Mouse (Mus musculus): ENCODE data around the gene Olfr1418. TPM values are rescaled to one million over a fixed set of nuclear protein-coding genes. Genes with fewer than 3 reads are reported as not detected.
"Not testable (repeated sequence)": the region's sequence is repeated elsewhere in the genome, so short reads cannot be mapped to it uniquely, and the experiment has no call there.

Olfr1418 gene
- total RNA-seq (2014; rRNA removed) (not detected in 2 replicates), polyA plus RNA-seq (2015; fragmentation: Nextera tagmentation; extraction: Ambion mirVana) (not detected in 2 replicates)

DNA sequence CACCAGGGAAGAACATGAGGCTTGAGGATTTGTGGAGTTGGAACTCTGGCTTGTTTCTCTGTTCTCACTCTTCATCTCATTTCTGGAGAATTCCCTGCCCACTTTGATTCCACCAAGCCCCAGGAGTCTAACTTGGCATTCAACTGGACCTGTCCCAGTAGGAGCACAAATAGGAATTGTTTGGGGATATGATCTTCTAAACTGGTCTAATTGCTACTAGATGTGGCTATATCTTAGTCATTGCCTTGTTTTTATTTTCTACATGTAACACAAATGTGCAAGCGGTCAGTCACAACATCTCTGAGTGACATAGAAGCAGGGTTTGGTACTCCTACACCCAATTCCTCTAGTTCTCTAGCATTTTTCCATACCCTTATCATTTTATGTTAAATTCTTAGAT lies at the start of gene Olfr1418:
Gene Olfr1418 (minus strand): TSS at position 101 of the 400 bp plus-strand sequence.
- H3K4me1 ChIP-seq (ENCODE audit: insufficient read depth, low read length): no peaks in the 10 kb centered on the region
- no peak within 1 kb of the TSS for H3K9ac ChIP-seq (replicated peaks; ENCODE audit: low read length, poor library complexity, severe bottlenecking)
- ATAC-seq (ENCODE audit: low FRiP score) (no peak), DNase-seq (ENCODE audit: low spot score) (no peak)
- TF ChIP-seq CTCF (IDR thresholded peaks at IDR 0.05): no peak
- no peaks in the 10 kb centered on the region for H3K9me3 ChIP-seq (ENCODE audit: low read length)
- H3K4me2 ChIP-seq (ENCODE audit: low read depth, low read length, poor library complexity, severe bottlenecking): no peak within 1 kb of the TSS
- WGBS: 94% methylated on average over 1 of the region's 1 CpGs
- no peaks in the 10 kb centered on the region for H3K27me3 ChIP-seq (ENCODE audit: insufficient read depth, low read length)
- H3K4me3 ChIP-seq (ENCODE audit: low read depth, low read length): no peak within 1 kb of the TSS
- no peaks in the 10 kb centered on the region for H3K36me3 ChIP-seq (ENCODE audit: insufficient read depth, low read length)
- no peak within 1 kb of the TSS for H3K27ac ChIP-seq (ENCODE audit: low read depth, low read length)

DNA sequence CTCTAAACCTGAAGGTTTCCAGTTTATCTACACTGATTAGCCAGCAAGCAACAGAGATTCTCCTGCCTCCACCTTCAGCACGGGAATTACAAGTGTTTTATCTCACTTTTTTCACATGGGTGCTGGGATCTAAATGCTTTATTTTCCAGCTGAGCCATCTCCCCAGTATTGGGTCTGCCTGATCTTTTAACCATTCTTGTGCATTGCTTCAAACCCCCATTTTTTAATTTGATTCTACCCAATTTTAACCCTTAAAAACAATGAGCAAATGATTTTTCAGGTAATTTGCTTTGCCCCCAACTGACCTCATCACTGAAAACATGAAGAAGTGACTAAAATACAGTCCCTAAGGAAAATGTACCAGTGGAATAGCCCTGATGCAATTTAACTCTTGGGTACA lies 25.4 kb upstream of the Olfr1418 start, which contains the start of gene Olfr1420:
Gene Olfr1420 (plus strand): TSS at position 301 of the 400 bp plus-strand sequence.
- no peak for ATAC-seq (ENCODE audit: low FRiP score)
- H3K9ac ChIP-seq (replicated peaks; ENCODE audit: low read length, poor library complexity, severe bottlenecking): no peak within 1 kb of the TSS

DNA sequence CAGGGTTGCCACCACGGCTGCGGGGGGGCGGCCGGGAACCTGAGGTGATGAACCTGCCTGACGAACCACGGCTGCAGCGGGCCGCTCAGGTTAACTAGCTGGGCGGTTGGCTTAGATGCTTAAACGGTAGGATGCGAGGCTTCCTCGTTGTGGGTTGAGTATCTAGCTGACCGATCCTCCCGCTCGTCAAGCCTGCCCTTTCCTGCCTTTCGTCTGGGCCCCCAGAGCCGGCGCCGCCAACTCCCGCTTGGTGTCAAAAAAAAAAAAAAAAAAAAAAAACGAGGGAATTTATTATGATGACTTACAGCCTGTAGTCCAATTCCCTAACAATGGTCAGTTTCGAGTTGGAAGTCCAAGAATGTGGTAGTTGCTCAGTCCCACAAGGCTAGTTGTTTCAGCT lies 17.5 kb upstream of the Olfr1418 start:
- not testable (repeated sequence) for H3K27me3 ChIP-seq (ENCODE audit: insufficient read depth, low read length); H3K27ac ChIP-seq (ENCODE audit: low read depth, low read length); H3K9me3 ChIP-seq (ENCODE audit: low read length); H3K4me2 ChIP-seq (ENCODE audit: low read depth, low read length, poor library complexity, severe bottlenecking); DNase-seq (ENCODE audit: low spot score); H3K9ac ChIP-seq (replicated peaks; ENCODE audit: low read length, poor library complexity, severe bottlenecking); H3K4me3 ChIP-seq (ENCODE audit: low read depth, low read length); H3K36me3 ChIP-seq (ENCODE audit: insufficient read depth, low read length); H3K4me1 ChIP-seq (ENCODE audit: insufficient read depth, low read length); ATAC-seq (ENCODE audit: low FRiP score)
- 67% methylated on average over 22 of the region's 22 CpGs for WGBS

More for the DNA sequence above, 25.4 kb upstream of the Olfr1418 start, which contains the start of gene Olfr1420:
- H3K27ac ChIP-seq (ENCODE audit: low read depth, low read length): no peak within 1 kb of the TSS
- DNase-seq (ENCODE audit: low spot score): no peak
- H3K9me3 ChIP-seq (ENCODE audit: low read length): no peaks in the 10 kb centered on the region
- no peak within 1 kb of the TSS for H3K4me2 ChIP-seq (ENCODE audit: low read depth, low read length, poor library complexity, severe bottlenecking)
- no peaks in the 10 kb centered on the region for H3K4me1 ChIP-seq (ENCODE audit: insufficient read depth, low read length)
- no peaks in the 10 kb centered on the region for H3K36me3 ChIP-seq (ENCODE audit: insufficient read depth, low read length)
- TF ChIP-seq CTCF (IDR thresholded peaks at IDR 0.05): no peak
- WGBS: 33% methylated on average over 1 of the region's 1 CpGs
- H3K4me3 ChIP-seq (ENCODE audit: low read depth, low read length): no peak within 1 kb of the TSS
- no peaks in the 10 kb centered on the region for H3K27me3 ChIP-seq (ENCODE audit: insufficient read depth, low read length)

DNA sequence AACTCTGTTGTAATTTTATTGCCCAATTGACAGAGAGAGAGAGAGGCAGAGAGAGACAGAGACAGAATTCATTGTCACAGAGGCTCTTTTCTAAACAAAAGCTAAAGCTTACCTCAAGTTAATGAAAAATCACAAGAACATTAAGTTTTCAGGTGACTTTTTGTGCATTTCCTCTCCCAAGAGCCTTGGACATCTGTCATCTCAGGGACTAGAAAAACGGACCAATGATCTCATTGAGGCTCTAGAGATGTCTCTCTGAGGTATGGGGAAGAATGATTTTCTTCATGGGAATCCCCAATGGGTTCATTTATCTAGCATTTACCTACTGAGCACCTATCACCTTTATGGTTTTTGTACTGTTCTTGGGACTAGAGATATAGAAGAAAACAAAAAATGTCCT lies 14.1 kb upstream of the Olfr1418 start, which contains the start of gene Olfr1419:
Gene Olfr1419 (minus strand): TSS at position 101 of the 400 bp plus-strand sequence.
- WGBS: 29% methylated on average over 1 of the region's 1 CpGs
- Histone ChIP-seq H3K9me3 (ENCODE audit: low read length) (no peaks in the 10 kb centered on the region), H3K4me1 (ENCODE audit: insufficient read depth, low read length) (no peaks in the 10 kb centered on the region), H3K4me2 (ENCODE audit: low read depth, low read length, poor library complexity, severe bottlenecking) (no peak within 1 kb of the TSS), H3K36me3 (ENCODE audit: insufficient read depth, low read length) (no peaks in the 10 kb centered on the region), H3K4me3 (ENCODE audit: low read depth, low read length) (no peak within 1 kb of the TSS), H3K27ac (ENCODE audit: low read depth, low read length) (no peak within 1 kb of the TSS), H3K27me3 (ENCODE audit: insufficient read depth, low read length) (no peaks in the 10 kb centered on the region), H3K9ac (replicated peaks; ENCODE audit: low read length, poor library complexity, severe bottlenecking) (no peak within 1 kb of the TSS)
- no peak for DNase-seq (ENCODE audit: low spot score)
- no peak for TF ChIP-seq CTCF (IDR thresholded peaks at IDR 0.05)
- ATAC-seq (ENCODE audit: low FRiP score): no peak

DNA sequence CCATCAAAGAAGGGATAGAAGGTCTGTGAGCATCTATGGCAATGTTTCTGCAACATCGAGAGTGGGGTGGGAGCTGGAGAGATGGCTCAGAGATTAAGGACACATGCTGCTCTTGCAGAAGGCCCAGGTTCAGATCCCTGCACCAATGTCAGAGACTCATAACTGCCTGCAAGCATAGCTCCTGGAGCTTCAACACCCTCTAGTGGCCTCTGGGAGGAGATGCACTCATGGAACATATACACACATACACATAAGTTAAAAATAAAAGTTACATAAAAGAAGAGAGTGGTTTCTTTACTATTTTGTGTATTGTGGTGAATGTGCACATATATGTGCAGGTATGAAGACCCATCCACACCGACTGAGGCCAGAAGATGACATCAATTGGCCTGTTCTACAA lies 7.0 kb upstream of the Olfr1418 start:
- Histone ChIP-seq H3K4me3 (ENCODE audit: low read depth, low read length) (no peak overlapping the region), H3K27me3 (ENCODE audit: insufficient read depth, low read length) (no peaks in the 10 kb centered on the region), H3K27ac (ENCODE audit: low read depth, low read length) (no peak overlapping the region), H3K9ac (replicated peaks; ENCODE audit: low read length, poor library complexity, severe bottlenecking) (no peak overlapping the region), H3K36me3 (ENCODE audit: insufficient read depth, low read length) (no peaks in the 10 kb centered on the region), H3K4me1 (ENCODE audit: insufficient read depth, low read length) (no peaks in the 10 kb centered on the region), H3K4me2 (ENCODE audit: low read depth, low read length, poor library complexity, severe bottlenecking) (no peak overlapping the region), H3K9me3 (ENCODE audit: low read length) (no peaks in the 10 kb centered on the region)
- no peak for ATAC-seq (ENCODE audit: low FRiP score)
- DNase-seq (ENCODE audit: low spot score): no peak
- 81% methylated on average over 2 of the region's 2 CpGs for WGBS
- no peak for TF ChIP-seq CTCF (IDR thresholded peaks at IDR 0.05)

DNA sequence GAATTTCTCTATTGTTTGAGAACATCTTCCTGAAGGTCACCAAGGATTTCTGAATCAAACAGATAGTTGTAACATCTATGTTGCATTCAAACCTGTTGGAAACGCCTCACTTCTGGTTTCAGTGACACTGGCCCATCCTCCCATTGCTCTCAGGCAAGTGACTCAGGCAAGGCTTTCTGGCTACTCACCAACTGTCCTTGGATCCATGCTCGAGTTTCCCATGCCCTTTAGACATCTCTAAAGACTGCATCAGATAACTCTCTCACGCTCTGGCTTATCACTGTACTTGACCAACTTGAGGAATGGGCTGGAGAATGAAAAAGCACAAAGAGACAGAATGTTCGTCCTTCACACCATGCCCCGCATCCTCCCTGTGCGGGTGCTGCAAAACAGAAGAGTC lies 4.4 kb downstream of the Olfr1418 start:
- H3K27ac ChIP-seq (ENCODE audit: low read depth, low read length): no peak overlapping the region
- no peaks in the 10 kb centered on the region for H3K4me1 ChIP-seq (ENCODE audit: insufficient read depth, low read length)
- DNase-seq (ENCODE audit: low spot score) (no peak), ATAC-seq (ENCODE audit: low FRiP score) (no peak)
- H3K4me3 ChIP-seq (ENCODE audit: low read depth, low read length): no peak overlapping the region
- H3K9ac ChIP-seq (replicated peaks; ENCODE audit: low read length, poor library complexity, severe bottlenecking): no peak overlapping the region
- WGBS: 79% methylated on average over 6 of the region's 6 CpGs
- H3K4me2 ChIP-seq (ENCODE audit: low read depth, low read length, poor library complexity, severe bottlenecking): no peak overlapping the region
- no peaks in the 10 kb centered on the region for H3K36me3 ChIP-seq (ENCODE audit: insufficient read depth, low read length)
- H3K27me3 ChIP-seq (ENCODE audit: insufficient read depth, low read length): no peaks in the 10 kb centered on the region
- TF ChIP-seq CTCF (IDR thresholded peaks at IDR 0.05): no peak
- 0 out of 2 replicates have a peak, but pooled peaks cover 3% of the 10 kb centered on the region for H3K9me3 ChIP-seq (ENCODE audit: low read length)
